Mouse (Mus musculus) E14TG2a.4 (cell line): ENCODE data around the gene H2-Q1.

ENCODE experiments used
- CTCF ChIP-seq: conservative IDR thresholded peaks from 2 replicates; pipeline ENCODE4 v1.5.1; 2014; ENCODE audit warnings: low read length
- NANOG ChIP-seq: IDR thresholded peaks from 2 replicates; pipeline ENCODE4 v1.6.1; 2014; ENCODE audit warnings: borderline replicate concordance, low read length, mixed read lengths
- POU5F1 ChIP-seq: IDR thresholded peaks from 2 replicates; pipeline ENCODE4 v1.6.1; 2014; ENCODE audit warnings: low read length, borderline replicate concordance

GRCm38 (mm10) chr17:35320327-35321081 is at the start of gene H2-Q1:
- TF ChIP-seq CTCF (no peak), POU5F1 (no peak), NANOG (no peak)
